Mouse (Mus musculus): ENCODE results near the gene Olfr49. TPM values are rescaled to one million over a fixed set of nuclear protein-coding genes. Genes with fewer than 3 reads are reported as not detected.
"Not testable (repeated sequence)": the region's sequence is repeated elsewhere in the genome, so short reads cannot be mapped to it uniquely, and the experiment has no call there.

Olfr49 gene
- polyA plus RNA-seq, 1 experiment from 2014 or later, result not detected

DNA sequence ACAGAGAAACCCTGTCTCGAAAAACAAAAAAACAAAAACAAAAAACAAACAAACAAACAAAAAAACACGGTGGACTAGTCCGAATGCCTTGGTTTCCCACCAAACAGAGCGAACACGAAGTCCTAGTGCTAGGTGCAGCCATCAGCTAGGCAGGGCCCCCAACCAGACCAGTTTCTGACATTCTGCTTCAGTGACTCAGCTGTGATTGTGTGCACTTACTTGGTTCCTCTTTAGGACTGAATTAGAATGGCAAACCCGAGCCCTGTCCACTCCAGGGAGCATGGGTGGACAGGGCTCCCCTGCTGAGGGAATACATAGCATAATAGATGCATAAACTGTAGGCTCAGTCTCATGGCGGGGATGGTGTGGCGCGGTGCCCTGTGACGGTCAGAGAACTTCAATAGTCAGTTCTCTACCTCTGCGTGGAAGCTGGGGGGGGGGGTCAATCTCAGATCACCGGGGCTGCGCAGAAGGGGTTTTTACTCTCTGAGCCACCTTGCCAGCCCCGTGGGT is 54.0 kb downstream of the Olfr49 start:
- Histone ChIP-seq H3K27ac (no peak overlapping the region), H3K79me2 (ENCODE audit: inconsistent target) (no peaks in the 10 kb centered on the region), H3K4me3 (ENCODE audit: inconsistent target) (no peak overlapping the region), H3K36me3 (ENCODE audit: inconsistent target) (no peaks in the 10 kb centered on the region)
- WGBS (ENCODE audit: missing documents), result 59% methylated on average over 14 of the region's 14 CpGs

DNA sequence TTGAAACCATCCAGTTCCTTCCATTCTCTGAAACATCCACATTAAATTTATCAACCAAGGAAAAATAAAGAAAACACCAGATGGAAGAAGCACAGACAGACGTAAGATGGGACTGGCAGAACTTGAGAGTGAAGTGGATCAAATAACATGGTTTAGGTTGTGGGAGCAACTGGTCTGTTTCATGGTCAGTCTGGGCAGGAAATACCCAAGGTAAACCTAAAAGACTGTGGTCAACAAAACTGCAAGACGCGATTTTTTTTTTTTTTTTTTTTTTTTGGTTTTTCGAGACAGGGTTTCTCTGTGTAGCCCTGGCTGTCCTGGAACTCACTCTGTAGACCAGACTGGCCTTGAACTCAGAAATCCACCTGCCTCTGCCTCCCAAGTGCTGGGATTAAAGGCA is 54.9 kb downstream of the Olfr49 start:
- H3K79me2 ChIP-seq (ENCODE audit: inconsistent target); H3K27ac ChIP-seq; H3K4me3 ChIP-seq (ENCODE audit: inconsistent target); H3K36me3 ChIP-seq (ENCODE audit: inconsistent target): not testable (repeated sequence)
- 100% methylated on average over 1 of the region's 4 CpGs for WGBS (ENCODE audit: missing documents)

DNA sequence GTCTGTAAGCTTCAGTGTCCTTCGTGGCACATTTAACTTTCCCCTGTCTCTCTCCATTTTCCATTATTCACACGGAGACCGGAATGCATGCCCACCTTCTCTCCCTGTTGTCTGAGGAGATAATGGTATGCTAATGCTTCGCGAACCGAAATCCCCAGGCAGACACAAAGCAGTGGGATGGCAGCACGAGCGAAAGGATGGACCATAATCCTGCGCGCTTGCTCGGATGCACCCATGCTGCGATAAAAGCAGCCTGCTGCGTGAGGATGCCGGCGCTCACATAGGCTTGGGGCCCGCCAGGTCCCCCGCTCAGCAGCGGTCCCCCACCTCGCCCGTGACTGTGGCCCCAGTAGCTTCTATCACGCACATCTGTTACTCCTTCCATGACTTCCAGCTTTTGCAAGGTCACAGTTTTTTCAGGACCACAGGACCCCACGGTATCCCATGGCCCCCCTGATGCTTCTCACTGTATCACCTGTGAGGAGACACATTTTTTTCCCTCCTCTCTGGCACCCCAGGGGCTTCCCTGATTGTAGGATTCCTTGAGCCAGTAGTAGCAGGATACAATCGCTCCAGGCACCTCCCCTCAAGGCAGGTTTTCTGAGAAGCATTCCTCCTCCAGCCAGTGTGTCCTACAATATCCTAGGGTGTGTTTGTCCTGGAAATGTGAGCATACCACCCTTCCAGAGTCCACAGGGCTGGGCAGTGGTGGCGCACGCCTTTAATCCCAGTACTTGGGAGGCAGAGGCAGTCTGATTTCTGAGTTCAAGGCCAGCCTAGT is 55.6 kb downstream of the Olfr49 start:
- H3K4me3 ChIP-seq (ENCODE audit: inconsistent target), result no peak overlapping the region
- no peaks in the 10 kb centered on the region for H3K79me2 ChIP-seq (ENCODE audit: inconsistent target)
- WGBS (ENCODE audit: missing documents), result 90% methylated on average over 25 of the region's 25 CpGs
- H3K27ac ChIP-seq, result no peak overlapping the region
- no peaks in the 10 kb centered on the region for H3K36me3 ChIP-seq (ENCODE audit: inconsistent target)

DNA sequence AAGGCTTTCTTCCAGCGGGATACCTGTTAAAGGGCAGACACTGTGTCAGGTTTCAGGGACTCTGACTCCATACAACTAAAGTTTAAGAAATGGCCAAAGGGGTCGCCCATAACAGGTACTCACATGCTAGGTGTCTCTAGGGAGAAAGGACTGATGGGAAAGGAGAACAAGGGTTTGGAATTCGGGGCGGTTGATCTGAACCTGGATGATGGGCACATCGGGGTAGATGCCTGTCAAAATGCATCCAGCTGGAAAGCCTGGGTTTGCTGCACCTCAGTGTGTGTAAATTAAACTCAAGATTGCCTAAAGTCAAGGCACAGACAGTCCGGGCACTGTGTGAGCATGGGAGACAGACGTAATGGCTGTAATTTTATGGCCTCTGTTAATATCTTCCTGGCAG is 56.2 kb downstream of the Olfr49 start:
- no peaks in the 10 kb centered on the region for H3K36me3 ChIP-seq (ENCODE audit: inconsistent target)
- no peaks in the 10 kb centered on the region for H3K79me2 ChIP-seq (ENCODE audit: inconsistent target)
- H3K27ac ChIP-seq, result no peak overlapping the region
- H3K4me3 ChIP-seq (ENCODE audit: inconsistent target), result no peak overlapping the region
- 70% methylated on average over 7 of the region's 7 CpGs for WGBS (ENCODE audit: missing documents)

Other genes with a start within 250 kb of the Olfr49 start
- 65.9 to 151 TPM (median 121 TPM) in 3 replicates for gene Dad1, start 30.8 kb downstream of the Olfr49 start, polyA plus RNA-seq (2018)
- 52.1 to 98.9 TPM (median 69.8 TPM) in 3 replicates for gene Abhd4, start 30.8 kb downstream of the Olfr49 start, polyA plus RNA-seq (2018)
- gene Oxa1l, start 75.9 kb upstream of the Olfr49 start, polyA plus RNA-seq (2018), result 29.2 to 46.0 TPM (median 33.9 TPM) in 3 replicates
- gene Slc7a7, start 132.8 kb upstream of the Olfr49 start, polyA plus RNA-seq (2018), result 39.3 to 48.7 TPM (median 48.3 TPM) in 3 replicates
- gene Mrpl52, start 142.0 kb upstream of the Olfr49 start, polyA plus RNA-seq (2018), result 40.3 to 199 TPM (median 94.6 TPM) in 3 replicates
- 19.5 to 30.7 TPM (median 25.0 TPM) in 3 replicates for gene Mmp14, start 146.7 kb upstream of the Olfr49 start, polyA plus RNA-seq (2018)
- 48.6 to 72.9 TPM (median 53.7 TPM) in 3 replicates for gene Lrp10, start 179.2 kb upstream of the Olfr49 start, polyA plus RNA-seq (2018)
- not detected in 3 replicates for gene Rem2, start 191.2 kb upstream of the Olfr49 start, polyA plus RNA-seq (2018)
- 13.8 to 37.2 TPM (median 33.4 TPM) in 3 replicates for gene Prmt5, start 232.6 kb upstream of the Olfr49 start, polyA plus RNA-seq (2018)